Mouse (Mus musculus) forebrain, embryonic 16.5 days (tissue): ENCODE measurements around the gene Lpar5. TPM values are rescaled to one million over a fixed set of nuclear protein-coding genes. Genes with fewer than 3 reads are reported as not detected.

ENCODE experiments used
- ATAC-seq: fragments of 200-750 bp; cut with Nextera tagmentation; 2 replicates; pipeline ENCODE4 v1.8.0; 2017; ENCODE audit warnings: mild to moderate bottlenecking, moderate library complexity
- H3K27ac ChIP-seq: fragments of 300-500 bp; sonication (generic); 2 replicates; pipeline ENCODE4 v1.5.1; 2014; ENCODE audit warnings: low read length, control low read depth
- H3K27me3 ChIP-seq: fragments of 300-500 bp; sonication (generic); replicated peaks from 2 replicates; pipeline ENCODE4 v1.6.1; 2014; ENCODE audit warnings: low read length; ENCODE audit not compliant: control insufficient read depth, insufficient read depth
- H3K36me3 ChIP-seq: fragments of 300-500 bp; sonication (generic); 2 replicates; pipeline ENCODE4 v1.6.1; 2014; ENCODE audit not compliant: control insufficient read depth, insufficient read depth
- H3K4me1 ChIP-seq: fragments of 300-500 bp; sonication (generic); replicated peaks from 2 replicates; pipeline ENCODE4 v1.6.1; 2014; ENCODE audit warnings: low read length; ENCODE audit not compliant: control insufficient read depth, insufficient read depth
- H3K4me2 ChIP-seq: fragments of 300-500 bp; sonication (generic); 2 replicates; pipeline ENCODE4 v1.6.1; 2014; ENCODE audit warnings: mild to moderate bottlenecking, low read length, control low read depth
- H3K4me3 ChIP-seq: fragments of 300-500 bp; sonication (generic); replicated peaks from 2 replicates; pipeline ENCODE4 v1.5.1; 2014; ENCODE audit warnings: mild to moderate bottlenecking, low read length, control low read depth
- H3K9ac ChIP-seq: fragments of 300-500 bp; sonication (generic); replicated peaks from 2 replicates; pipeline ENCODE4 v1.6.1; 2014; ENCODE audit warnings: low read depth, low read length, control low read depth
- H3K9me3 ChIP-seq: fragments of 300-500 bp; sonication (generic); 2 replicates; pipeline ENCODE4 v1.6.1; 2016; ENCODE audit warnings: low read length; ENCODE audit not compliant: control insufficient read depth
- WGBS: fragments of 180-500 bp; shearing (Covaris S2); extraction: QIAGEN DNeasy Blood & Tissue Kit; methylation state at CpG from one replicate; pipeline ENCODE4 v1.1.7; 2014; 5-methylcytosine and 5-hydroxymethylcytosine counted together
- polyA plus RNA-seq: library from polyadenylated mRNA; unstranded; fragments of >200 nt; fragmentation: Nextera tagmentation; extraction: Ambion mirVana; gene quantifications from 2 replicates; pipeline ENCODE4 v1.2.1, GENCODE M21; 2015

Gene Lpar5
- polyA plus RNA-seq, 1 experiment from 2014 or later = 0.44 TPM

DNA sequence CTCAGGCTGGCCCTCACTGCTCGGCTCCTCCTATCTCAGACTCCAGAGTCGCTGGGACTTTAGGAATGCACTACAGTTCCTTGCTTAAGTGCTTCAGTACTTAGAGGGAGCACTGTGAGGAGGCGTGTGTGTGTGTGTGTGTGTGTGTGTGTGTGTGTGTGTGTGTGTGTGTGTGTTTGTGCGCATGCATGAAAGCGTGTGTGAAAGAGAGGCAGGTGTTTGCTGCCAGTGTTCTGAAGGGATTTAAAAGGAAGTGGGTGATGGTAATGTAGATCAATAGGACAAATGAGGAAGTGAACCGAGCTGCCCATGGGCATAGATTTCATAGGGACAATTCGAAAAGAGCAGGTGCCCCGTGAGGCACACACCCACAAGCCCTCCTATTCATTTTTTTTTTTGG is 6.1 kb downstream of the Lpar5 start:
- H3K4me2 ChIP-seq = no peak overlapping the region
- no peak overlapping the region for H3K27ac ChIP-seq
- no peak overlapping the region for H3K4me3 ChIP-seq
- no peaks in the 10 kb centered on the region for H3K27me3 ChIP-seq
- H3K9me3 ChIP-seq = no peaks in the 10 kb centered on the region
- WGBS = 60% methylated on average over 8 of the region's 8 CpGs
- peaks cover 22% of the 10 kb centered on the region for H3K4me1 ChIP-seq
- no peak for ATAC-seq
- no peak overlapping the region for H3K9ac ChIP-seq
- H3K36me3 ChIP-seq = no peaks in the 10 kb centered on the region

DNA sequence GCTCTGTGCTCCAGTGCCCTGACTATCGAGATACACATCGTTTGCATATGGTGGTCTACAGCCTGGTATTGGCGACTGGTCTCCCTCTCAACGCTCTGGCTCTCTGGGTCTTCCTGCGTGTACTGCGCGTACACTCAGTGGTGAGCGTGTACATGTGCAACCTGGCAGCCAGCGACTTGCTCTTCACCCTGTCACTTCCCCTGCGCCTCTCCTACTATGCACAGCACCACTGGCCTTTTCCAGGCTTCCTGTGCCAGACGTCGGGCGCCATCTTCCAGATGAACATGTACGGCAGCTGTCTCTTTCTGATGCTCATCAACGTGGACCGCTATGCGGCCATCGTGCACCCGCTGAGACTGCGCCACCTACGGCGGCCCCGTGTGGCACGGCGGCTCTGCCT is 13.7 kb downstream of the Lpar5 start:
- H3K9me3 ChIP-seq = no peaks in the 10 kb centered on the region
- peak overlapping the region; percentile 79 for H3K4me2 ChIP-seq
- H3K27ac ChIP-seq = peak overlapping the region; percentile 87
- H3K4me3 ChIP-seq = peak overlapping the region; percentile 48
- WGBS = 18% methylated on average over 25 of the region's 25 CpGs
- peak; percentile 46 for ATAC-seq
- H3K27me3 ChIP-seq = no peaks in the 10 kb centered on the region
- H3K9ac ChIP-seq = peak overlapping the region; percentile 74
- no peaks in the 10 kb centered on the region for H3K36me3 ChIP-seq
- H3K4me1 ChIP-seq = peaks cover 8% of the 10 kb centered on the region

DNA sequence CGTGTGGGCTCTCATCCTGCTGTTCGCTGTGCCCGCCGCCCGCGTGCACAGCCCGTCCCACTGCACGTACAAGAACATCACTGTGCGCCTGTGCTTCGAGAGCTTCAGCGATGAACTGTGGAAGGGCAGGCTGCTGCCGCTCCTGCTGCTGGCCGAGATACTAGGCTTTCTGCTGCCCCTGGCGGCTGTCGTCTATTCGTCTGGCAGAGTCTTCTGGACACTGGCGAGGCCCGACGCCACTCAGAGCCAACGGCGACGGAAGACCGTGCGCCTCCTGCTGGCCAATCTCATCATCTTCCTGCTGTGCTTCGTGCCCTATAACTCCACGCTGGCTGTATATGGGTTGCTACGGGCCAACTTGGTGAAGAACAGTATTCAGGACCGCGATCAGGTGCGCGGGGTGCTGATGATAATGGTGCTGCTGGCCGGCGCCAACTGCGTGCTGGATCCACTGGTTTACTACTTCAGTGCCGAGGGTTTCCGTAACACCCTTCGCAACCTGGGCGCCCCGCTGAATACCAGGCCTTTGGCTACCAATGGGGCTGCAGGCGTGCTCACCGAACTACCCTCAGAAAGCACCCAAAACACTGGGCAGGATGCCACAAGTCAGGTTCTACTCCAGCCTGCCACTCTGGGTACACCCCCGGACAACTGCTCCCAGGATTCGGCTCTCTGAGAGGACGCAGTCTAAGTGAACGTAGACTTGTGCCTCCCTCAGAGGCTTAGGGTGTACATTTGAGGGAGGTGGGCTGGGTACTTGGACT is 14.3 kb downstream of the Lpar5 start:
- H3K9me3 ChIP-seq = no peaks in the 10 kb centered on the region
- H3K4me2 ChIP-seq = peak overlapping the region; percentile 79
- ATAC-seq = peak; percentile 95
- no peaks in the 10 kb centered on the region for H3K36me3 ChIP-seq
- H3K27ac ChIP-seq = peak overlapping the region; percentile 87
- peak overlapping the region; percentile 48 for H3K4me3 ChIP-seq
- no peaks in the 10 kb centered on the region for H3K27me3 ChIP-seq
- peak overlapping the region; percentile 74 for H3K9ac ChIP-seq
- 21% methylated on average over 45 of the region's 45 CpGs for WGBS
- H3K4me1 ChIP-seq = peaks cover 8% of the 10 kb centered on the region

DNA sequence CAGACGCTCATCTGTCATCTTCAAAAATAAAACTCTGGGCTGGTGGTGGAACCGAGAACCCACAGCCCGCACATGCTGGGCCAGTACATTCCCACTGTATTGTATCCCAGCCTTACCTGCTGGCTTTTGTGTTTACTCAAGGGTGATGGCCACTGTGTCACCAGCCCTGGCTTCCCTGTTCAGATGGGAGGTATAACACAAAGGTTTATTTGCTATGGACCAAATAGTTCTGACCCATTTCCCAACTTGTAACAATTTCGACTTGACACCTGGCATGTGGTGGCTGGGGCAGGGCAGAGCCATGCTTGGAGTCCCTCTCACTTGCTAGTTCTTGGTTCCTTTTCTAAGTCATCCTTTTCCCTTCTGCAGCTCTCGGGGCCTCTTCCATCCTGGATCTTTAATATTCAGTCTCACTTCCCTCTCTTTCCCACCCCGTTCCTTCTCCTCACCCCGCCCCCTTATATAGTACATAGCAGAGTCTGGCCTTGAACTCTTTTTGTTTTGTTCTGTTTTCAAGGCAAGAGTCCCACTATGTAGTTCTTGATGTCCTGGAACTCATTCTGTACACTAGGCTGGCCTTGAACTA is 15.2 kb downstream of the Lpar5 start:
- Histone ChIP-seq H3K4me1 (peaks cover 8% of the 10 kb centered on the region), H3K4me2 (no peak overlapping the region), H3K9me3 (no peaks in the 10 kb centered on the region), H3K4me3 (no peak overlapping the region), H3K27ac (no peak overlapping the region), H3K9ac (no peak overlapping the region), H3K27me3 (no peaks in the 10 kb centered on the region), H3K36me3 (no peaks in the 10 kb centered on the region)
- ATAC-seq = no peak
- 89% methylated on average over 7 of the region's 7 CpGs for WGBS

DNA sequence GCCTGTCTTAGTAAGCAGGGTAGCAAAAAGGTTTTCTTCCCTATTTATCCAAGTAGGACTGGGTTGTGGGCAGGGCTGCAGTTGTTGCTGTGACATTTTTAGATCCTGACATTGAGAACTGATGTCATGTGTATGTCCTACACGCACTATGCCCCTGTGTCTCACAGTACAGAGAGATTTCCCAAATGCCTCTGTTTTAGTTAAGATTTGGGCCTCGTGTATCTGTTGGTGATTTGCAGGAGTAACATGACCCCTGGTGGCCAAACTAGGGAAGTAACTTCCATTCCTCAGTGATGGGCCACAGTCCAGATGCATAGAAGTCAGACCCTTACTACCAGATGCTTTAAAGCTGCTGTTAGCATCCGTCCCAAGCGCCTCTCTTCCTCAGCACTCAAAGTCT is 16.7 kb downstream of the Lpar5 start:
- Histone ChIP-seq H3K4me2 (no peak overlapping the region), H3K27me3 (no peaks in the 10 kb centered on the region), H3K4me1 (peaks cover 16% of the 10 kb centered on the region), H3K36me3 (no peaks in the 10 kb centered on the region), H3K27ac (no peak overlapping the region), H3K9ac (no peak overlapping the region), H3K9me3 (no peaks in the 10 kb centered on the region), H3K4me3 (no peak overlapping the region)
- ATAC-seq = peak; percentile 5; the same call in 1 of the 2 replicates
- 4% methylated on average over 4 of the region's 4 CpGs for WGBS

DNA sequence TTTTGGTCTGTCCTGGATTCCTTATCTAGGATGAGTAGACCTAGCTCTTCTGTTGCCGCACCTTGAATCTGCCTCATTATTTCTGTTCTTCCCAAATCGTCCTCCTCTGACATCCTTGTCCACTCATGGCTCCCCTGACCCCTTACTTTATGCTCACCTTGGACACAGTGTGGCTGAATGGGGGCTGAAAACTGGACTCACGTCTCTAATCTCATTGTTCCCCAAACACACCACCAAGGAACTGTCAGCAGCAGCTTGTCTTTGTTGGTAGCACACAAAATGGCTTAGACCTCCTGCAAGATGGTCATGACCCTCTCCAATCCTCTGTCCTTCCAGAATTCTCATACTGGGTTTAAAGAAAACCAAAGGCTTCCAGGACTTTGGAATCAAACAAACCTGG is 20.2 kb downstream of the Lpar5 start:
- no peak for ATAC-seq
- 77% methylated on average over 3 of the region's 3 CpGs for WGBS
- no peak overlapping the region for H3K9ac ChIP-seq
- peak overlapping the region; percentile 87 for H3K27ac ChIP-seq
- H3K36me3 ChIP-seq = no peaks in the 10 kb centered on the region
- no peaks in the 10 kb centered on the region for H3K9me3 ChIP-seq
- no peak overlapping the region for H3K4me2 ChIP-seq
- H3K27me3 ChIP-seq = no peaks in the 10 kb centered on the region
- H3K4me1 ChIP-seq = peaks cover 20% of the 10 kb centered on the region
- no peak overlapping the region for H3K4me3 ChIP-seq

DNA sequence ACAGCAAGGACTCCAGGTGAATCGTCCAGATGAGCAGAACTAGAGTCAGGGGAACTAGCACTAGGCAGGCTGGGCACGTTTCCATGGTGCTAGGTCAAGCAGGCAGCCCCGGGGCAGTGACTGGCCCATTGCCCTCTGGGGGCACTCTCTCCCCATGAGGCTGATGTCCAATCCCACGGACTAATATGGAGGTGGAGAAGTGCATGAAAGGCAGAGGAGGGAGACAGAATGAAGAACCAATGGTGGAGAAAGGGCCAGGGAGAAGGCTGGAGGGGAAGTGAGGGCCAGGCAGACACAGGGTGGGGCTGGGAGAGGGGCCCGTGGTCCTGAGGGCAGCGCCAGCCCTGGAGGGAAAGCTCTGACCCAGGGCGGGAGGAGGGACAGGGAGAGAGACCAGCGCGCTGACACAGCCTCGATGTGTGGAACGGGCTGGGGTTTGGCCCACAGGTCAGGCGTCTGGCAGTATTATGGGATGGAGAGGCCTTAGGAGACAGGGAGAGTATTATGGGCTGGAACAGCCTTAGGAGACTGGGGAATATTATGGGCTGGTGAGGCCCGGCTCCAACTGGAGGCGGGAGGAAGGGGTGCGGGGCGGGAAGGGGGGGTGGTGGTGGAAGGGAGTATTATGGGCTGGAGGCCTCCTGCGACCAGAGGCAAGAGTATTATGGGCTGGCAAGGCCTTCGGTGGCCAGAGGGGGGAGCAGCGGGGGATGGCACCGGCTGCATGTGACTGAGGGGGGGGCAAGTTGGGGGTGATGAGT is 21.0 kb downstream of the Lpar5 start:
- Histone ChIP-seq H3K4me2 (peak overlapping the region; percentile 54), H3K9ac (peak overlapping the region; percentile 45), H3K4me3 (no peak overlapping the region), H3K4me1 (peaks cover 20% of the 10 kb centered on the region), H3K9me3 (no peaks in the 10 kb centered on the region), H3K36me3 (no peaks in the 10 kb centered on the region), H3K27me3 (no peaks in the 10 kb centered on the region), H3K27ac (peak overlapping the region; percentile 87)
- peak; percentile 76 for ATAC-seq
- WGBS = 1% methylated on average over 19 of the region's 20 CpGs

DNA sequence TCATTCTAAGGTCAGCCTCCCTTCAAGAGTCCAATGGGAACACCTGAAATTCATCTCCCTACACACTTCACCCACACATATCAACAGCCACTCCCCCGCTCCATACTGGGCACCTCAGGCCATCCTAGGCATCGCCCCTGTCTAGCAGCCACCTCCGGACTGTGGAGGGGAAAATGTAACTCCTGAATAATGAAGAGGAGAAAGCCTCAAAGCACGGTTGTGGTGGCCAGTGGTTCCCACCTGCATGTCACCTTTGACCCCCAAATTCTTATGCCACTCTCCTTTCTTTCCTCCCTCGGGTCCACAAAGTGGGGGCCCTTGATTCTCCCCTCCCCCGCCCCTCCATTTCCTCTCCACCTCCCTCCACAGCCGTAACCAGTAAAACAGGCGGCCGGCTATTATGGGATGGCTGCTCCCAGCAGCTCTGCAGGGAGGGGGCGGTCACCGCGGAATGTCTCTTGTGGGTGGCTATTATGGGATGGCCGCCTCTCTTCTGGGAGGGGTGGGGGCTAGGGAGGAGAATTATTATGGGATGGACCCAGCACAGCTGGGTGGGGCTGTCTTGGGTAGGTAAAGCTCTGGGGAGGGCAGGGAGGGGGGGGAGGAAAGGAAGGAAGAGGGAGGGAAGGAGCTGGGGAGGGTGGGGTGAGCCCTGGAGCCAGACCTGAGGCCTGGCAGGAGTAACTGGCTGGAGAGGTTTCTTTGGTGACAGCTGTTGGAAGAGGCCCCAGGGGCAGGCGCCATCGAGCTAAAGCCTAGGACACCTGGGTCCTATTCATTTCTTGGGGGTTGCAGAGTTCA is 22.0 kb downstream of the Lpar5 start:
- WGBS = 2% methylated on average over 15 of the region's 15 CpGs
- H3K27ac ChIP-seq = peak overlapping the region; percentile 87
- peak overlapping the region; percentile 6; the same call in 1 of the 2 replicates for H3K4me3 ChIP-seq
- peak overlapping the region; percentile 54 for H3K4me2 ChIP-seq
- H3K27me3 ChIP-seq = no peaks in the 10 kb centered on the region
- no peaks in the 10 kb centered on the region for H3K36me3 ChIP-seq
- peaks cover 20% of the 10 kb centered on the region for H3K4me1 ChIP-seq
- peak overlapping the region; percentile 56 for H3K9ac ChIP-seq
- ATAC-seq = peak; percentile 72
- no peaks in the 10 kb centered on the region for H3K9me3 ChIP-seq
